Mouse (Mus musculus) adipose tissue, adult 10 weeks (tissue): ENCODE measurements around the gene Prss44. TPM values are rescaled to one million over a fixed set of nuclear protein-coding genes. Genes with fewer than 3 reads are reported as not detected.

ENCODE experiments used
- polyA plus RNA-seq: library from polyadenylated mRNA; stranded (reverse); fragments of 350-450 nt; fragmentation: Illumina TruSeq; extraction: RNeasy Lipid Tissue Mini Kit (QIAGEN cat#74804); gene quantifications from one replicate; pipeline ENCODE4 v1.2.3, GENCODE M21; 2014; ENCODE audit warnings: low read depth, low replicate concordance

The Prss44 gene
- polyA plus RNA-seq = 0.50 TPM

DNA sequence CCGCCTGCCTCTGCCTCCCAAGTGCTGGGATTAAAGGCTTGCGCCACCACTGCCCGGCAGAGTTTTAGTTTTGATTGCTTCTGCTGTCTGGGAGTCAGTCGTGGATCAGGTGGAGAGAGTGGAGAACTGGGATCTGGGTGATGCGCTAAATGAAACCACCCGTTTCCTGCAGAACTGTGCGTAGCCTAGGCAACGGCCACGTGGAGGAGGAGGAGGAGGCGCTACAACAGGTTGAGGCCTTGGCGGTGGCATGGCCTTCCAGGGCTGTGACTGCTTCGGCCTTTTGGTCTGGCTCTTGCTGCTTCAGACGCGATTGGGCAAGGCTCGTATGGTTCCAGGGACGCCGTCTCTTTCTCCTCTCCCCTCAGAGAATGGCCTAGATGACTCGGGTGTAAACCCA, at the start of gene Prss44:
Prss44 (plus strand) TSS at position 206 of the 400 bp plus-strand sequence.

DNA sequence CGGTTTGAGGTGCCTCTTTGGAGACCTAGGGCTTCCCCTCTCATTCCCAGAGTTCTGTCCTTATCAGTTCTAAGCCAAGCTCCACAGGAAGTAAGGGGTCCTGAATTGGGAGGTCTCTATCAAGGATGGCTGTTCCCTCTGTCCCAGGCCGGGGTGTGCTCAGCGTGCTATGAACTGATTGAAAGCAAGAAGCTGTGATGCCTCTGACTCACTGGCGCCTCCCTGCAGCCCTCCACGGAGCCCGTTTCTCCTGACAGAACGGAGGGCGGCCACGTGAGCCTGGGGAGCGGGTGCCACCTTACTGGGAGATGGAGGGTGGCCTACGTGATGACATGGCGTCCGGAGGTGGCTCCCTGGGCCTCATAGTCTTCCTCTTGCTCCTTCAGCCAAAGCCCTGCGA, 15.9 kb upstream of the Prss44 start, which contains the start of gene Prss42:
Prss42 (plus strand) TSS at position 301 of the 400 bp plus-strand sequence.

DNA sequence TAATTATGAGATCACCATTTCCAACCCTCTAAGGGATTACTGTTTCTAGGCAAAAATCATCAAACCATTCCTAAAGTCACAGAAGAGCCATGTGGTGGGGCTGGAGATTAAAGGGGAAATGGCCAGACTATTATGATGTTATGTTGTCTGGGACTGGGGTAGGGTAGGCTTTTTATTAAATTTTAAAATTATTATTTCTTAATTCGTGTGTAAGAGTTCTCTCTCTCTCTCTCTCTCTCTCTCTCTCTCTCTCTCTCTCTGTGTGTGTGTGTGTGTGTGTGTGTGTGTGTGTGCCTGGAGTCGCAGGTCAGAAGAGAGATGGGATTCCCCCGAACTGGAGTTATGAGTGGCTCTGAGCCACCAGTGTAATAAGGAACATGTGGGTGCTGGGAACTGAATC, 12.6 kb downstream of the Prss44 start, which contains the start of gene Prss43:
Prss43 (plus strand) TSS at position 301 of the 400 bp plus-strand sequence.

DNA sequence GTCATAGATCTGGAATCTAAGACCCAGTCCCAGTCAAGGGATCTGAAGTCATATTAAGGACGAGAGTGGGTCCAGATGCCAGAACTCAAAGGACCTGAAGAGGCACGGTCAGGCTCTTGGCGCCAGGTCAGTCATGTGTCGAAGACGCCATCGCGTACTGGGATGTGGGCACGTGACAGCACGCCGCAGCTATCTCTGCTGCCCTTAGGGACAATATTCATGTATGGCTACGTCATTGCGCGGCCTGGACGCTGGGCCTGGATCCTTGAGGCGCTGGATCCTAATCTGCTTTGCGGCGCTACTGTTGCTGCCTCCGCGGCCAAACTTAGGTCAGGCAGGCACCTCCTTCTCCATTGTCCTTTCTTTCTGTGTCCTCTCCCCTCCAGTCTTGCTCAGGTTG, 20.6 kb downstream of the Prss44 start, which contains the start of gene Prss45:
Prss45 (plus strand) TSS at position 178 of the 400 bp plus-strand sequence.

DNA sequence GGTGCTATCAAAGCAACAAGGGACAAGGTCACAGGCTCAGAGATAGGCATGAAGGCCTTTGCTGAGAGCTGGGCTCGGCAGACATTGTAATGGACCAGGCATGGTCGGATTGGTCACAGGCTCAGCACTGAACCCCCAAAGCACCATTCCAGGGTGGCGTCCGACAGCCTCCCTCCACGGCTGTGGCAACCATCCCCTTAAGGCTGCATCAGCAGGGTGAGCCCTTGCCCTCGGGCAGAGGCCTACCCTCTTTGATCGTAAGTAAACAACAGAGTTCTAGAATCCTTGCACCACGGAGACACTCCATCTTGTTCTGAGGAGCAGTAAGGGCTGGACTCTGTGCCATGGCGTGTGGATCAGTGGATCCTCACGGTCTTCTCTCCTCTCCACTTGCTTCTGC, 30.4 kb downstream of the Prss44 start, which contains the start of gene Prss46:
Prss46 (plus strand) TSS at position 301 of the 400 bp plus-strand sequence.

DNA sequence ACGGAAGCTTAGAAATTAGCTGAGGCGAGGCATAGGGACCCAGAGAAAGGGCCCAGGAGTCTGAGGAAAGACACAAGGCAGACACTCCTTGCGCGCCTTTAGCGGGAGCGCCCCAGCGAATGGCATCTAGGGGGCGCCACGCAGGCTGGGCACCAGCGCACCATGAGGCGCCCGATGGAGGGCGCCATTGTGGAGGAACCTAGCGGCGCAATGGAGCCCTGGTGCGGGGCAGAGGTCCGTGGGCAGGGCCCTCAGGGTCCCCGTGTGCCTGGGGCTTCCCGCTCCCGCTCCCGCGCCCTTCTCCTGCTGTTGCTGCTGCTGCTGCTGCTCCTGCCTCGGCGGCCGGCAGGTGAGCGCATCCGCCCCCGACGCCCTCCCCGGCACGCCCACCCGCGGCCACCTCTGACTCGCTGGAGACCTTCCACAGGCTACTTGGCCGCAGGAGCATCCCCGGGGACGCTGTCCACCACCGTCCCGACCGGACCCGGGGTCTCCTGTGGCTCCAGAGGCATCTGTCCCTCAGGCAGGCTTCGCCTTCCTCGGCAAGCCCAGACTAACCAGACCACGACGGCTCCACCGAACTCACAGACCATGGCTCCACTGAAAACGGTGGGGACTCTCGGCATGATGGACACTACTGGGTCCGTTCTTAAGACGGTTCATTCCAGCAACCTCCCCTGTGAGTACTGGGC, 44.1 kb downstream of the Prss44 start, which contains the start of gene Prss50:
Prss50 (plus strand) TSS at position 187 of the 692 bp plus-strand sequence.

Other genes starting within 250 kb of the Prss44 start
- 11.8 TPM for gene Nradd, start 189.5 kb upstream of the Prss44 start, polyA plus RNA-seq
- gene Nbeal2, start 159.8 kb upstream of the Prss44 start, polyA plus RNA-seq = 10.3 TPM
- 64.3 TPM for gene Ccdc12, start 157.5 kb upstream of the Prss44 start, polyA plus RNA-seq
- gene Myl3, start 72.1 kb upstream of the Prss44 start, polyA plus RNA-seq = not detected
- 6.6 TPM for gene Pth1r, start 66.8 kb upstream of the Prss44 start, polyA plus RNA-seq
- 1.1 TPM for gene Prss42, start 15.8 kb upstream of the Prss44 start, polyA plus RNA-seq
- gene Prss43, start 12.7 kb downstream of the Prss44 start, polyA plus RNA-seq = 0.55 TPM
- 0.77 TPM for gene Prss45, start 20.6 kb downstream of the Prss44 start, polyA plus RNA-seq
- gene Prss46, start 30.5 kb downstream of the Prss44 start, polyA plus RNA-seq = 1.9 TPM
- 0.56 TPM for gene Prss50, start 44.0 kb downstream of the Prss44 start, polyA plus RNA-seq
- 15.2 TPM for gene Als2cl, start 65.9 kb downstream of the Prss44 start, polyA plus RNA-seq
- gene Tmie, start 66.1 kb downstream of the Prss44 start, polyA plus RNA-seq = 1.6 TPM
- gene Fam240a, start 102.9 kb downstream of the Prss44 start, polyA plus RNA-seq = not detected
- 0.15 TPM for gene Tdgf1, start 132.2 kb downstream of the Prss44 start, polyA plus RNA-seq
- gene Lrrc2, start 137.6 kb downstream of the Prss44 start, polyA plus RNA-seq = not detected
- 2.5 TPM for gene Rtp3, start 176.6 kb downstream of the Prss44 start, polyA plus RNA-seq
- 108 TPM for gene Ltf, start 205.3 kb downstream of the Prss44 start, polyA plus RNA-seq
- 2.5 TPM for gene Ccrl2, start 243.5 kb downstream of the Prss44 start, polyA plus RNA-seq